Mouse (Mus musculus) kidney, adult 10 weeks (tissue): Measurements from ENCODE around the gene C87499. TPM values are rescaled to one million over a fixed set of nuclear protein-coding genes. Genes with fewer than 3 reads are reported as not detected.

Source experiments
- polyA plus RNA-seq: library from polyadenylated mRNA; stranded (reverse); fragments of 350-450 nt; fragmentation: Illumina TruSeq; extraction: RNeasy Lipid Tissue Mini Kit (QIAGEN cat#74804); gene quantifications from one replicate; pipeline ENCODE4 v1.2.3, GENCODE M21; 2014; ENCODE audit warnings: low read depth, low replicate concordance

Gene C87499
- not detected for polyA plus RNA-seq

DNA sequence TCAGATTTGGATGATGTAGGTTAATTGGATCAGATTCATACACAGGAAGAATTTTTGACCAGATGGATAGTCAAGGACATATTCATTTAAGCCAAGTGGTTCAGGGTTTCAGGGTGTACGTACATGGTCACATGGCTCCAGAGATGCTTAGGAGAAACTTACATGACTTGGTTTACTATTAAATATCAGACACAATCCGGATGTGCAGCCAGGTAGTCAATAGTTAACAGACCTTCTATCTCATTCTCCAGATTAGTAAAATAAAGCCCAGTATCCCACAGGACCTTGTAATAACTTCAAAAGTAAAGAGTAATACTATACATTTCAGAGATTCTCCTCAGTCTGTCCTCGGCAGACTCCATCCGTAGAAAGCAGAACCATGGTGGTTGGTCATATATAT, at the start of gene C87499:
TSS of gene C87499 (minus strand) at position 101 of the 400 bp plus-strand sequence.

DNA sequence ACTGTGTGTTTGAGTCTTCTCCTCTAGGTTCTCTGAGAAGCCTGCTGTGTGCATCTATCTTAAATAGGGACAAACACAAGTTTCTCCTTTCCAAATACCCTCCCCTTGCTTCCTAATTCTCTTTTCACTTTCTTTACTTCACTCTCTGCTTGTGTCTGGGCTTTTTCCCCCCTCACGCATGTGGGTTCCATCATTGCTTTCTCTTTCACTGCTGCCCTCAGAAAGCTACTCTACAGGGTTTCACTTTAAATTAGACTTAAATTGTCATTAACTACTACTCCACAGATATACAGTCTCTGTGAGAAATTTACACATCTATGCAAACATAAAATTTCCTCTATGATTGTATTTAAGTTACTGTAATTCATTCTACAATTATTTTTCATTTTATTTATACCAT, 49.6 kb upstream of the C87499 start, which contains the start of gene Ifna2:
TSS of gene Ifna2 (minus strand) at position 101 of the 400 bp plus-strand sequence.

DNA sequence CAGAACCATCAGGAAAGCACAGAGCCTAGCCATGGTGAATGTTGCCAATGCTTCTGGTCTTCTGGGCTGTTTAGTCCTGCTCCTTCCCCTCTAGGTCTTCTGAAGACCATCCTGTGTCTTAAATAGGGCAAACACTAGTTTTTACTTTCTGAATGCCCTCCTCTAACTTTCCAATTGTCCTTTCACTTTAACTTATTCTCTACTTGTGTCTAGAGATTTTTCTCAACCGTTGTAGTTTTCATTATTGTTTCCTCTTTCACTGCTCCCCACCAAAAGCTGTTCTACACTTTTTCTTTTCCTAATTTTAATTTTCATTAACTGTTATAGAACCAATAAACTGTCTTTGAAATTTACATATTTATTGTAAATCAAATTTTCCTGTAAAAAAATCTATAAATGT, 42.6 kb upstream of the C87499 start, which contains the start of gene Ifna16:
TSS of gene Ifna16 (minus strand) at position 101 of the 400 bp plus-strand sequence.

DNA sequence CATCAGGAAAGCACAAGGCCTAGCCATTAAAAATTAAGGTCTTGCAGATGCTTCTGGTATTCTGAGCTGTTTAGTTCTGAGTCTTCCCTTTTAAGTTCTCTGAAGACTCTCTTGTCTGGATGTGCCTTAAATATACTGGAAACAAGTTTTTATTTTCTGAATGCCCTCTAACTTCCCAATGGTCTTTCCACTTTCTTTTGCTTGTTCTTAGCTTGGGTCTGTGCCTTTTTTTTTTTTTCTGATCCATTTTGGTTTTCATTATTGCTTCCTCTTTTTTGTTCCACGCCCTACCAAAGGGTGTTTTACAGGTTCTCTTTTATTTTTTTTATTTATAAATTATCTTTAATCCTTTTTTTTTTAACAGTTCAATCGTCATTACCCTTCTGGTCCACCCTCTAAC, 10.1 kb upstream of the C87499 start, which contains the start of gene Ifna13:
TSS of gene Ifna13 (minus strand) at position 101 of the 400 bp plus-strand sequence.

DNA sequence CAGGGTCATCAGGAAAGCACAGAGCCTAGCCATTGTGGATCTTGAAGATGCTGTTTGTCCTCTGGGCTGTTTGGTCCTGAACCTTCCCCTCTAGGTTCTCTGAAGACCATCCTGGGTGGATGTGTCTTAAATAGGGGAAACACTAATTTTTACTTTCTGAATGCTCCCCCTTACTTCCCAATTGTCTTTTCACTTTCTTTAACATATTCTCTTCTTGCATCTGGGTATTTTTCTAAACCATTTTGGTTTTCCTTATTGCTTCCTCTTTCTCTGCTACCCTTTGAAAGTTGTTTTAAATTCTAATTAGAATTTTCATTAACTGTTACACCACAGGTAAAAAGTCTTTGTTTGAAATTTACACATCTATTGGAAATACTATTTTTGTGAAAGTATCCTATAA, 30.9 kb downstream of the C87499 start, which contains the start of gene Ifna12:
TSS of gene Ifna12 (minus strand) at position 101 of the 400 bp plus-strand sequence.

DNA sequence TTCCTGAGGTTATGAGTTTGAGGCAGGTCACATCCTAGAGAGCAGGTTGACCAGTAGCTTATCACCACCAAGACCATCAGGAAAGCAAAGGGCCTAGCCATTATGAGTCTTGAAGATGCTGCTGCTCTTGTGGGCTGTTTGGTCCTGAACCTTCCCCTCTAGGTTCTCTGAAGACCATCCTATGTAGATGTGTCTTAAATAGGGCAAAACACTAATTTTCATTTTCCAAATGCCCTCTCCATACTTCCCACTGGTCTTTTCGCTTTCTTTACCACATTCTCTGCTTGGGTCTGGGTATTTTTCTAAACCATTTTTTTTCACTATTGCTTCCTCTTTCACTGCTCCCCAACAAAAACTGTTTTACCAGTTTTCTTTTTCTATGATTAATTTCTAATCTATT, 41.9 kb downstream of the C87499 start, which contains the start of gene Ifna9:
TSS of gene Ifna9 (minus strand) at position 101 of the 400 bp plus-strand sequence.

Other genes with a start within 250 kb of the C87499 start
- 15.4 TPM for gene Hacd4, start 195.5 kb downstream of the C87499 start, polyA plus RNA-seq
- not detected for gene Ifnb1, start 111.6 kb downstream of the C87499 start, polyA plus RNA-seq
- not detected for gene Ifna15, start 76.2 kb downstream of the C87499 start, polyA plus RNA-seq
- not detected for gene Ifna14, start 62.6 kb downstream of the C87499 start, polyA plus RNA-seq
- not detected for gene Ifna9, start 42.0 kb downstream of the C87499 start, polyA plus RNA-seq
- not detected for gene Ifna12, start 31.0 kb downstream of the C87499 start, polyA plus RNA-seq
- not detected for gene Ifna13, start 10.0 kb upstream of the C87499 start, polyA plus RNA-seq
- gene Ifna16, start 42.5 kb upstream of the C87499 start, polyA plus RNA-seq: not detected
- not detected for gene Ifna2, start 49.5 kb upstream of the C87499 start, polyA plus RNA-seq
- not detected for gene Ifnab, start 56.9 kb upstream of the C87499 start, polyA plus RNA-seq
- not detected for gene Gm26566, start 87.4 kb upstream of the C87499 start, polyA plus RNA-seq
- 132 TPM for gene Klhl9, start 88.1 kb upstream of the C87499 start, polyA plus RNA-seq
- not detected for gene Gm13271, start 120.5 kb upstream of the C87499 start, polyA plus RNA-seq
- gene Gm13283, start 125.7 kb upstream of the C87499 start, polyA plus RNA-seq: not detected
- not detected for gene Gm13290, start 139.4 kb upstream of the C87499 start, polyA plus RNA-seq
- gene Gm13289, start 142.5 kb upstream of the C87499 start, polyA plus RNA-seq: not detected
- not detected for gene Gm13272, start 145.4 kb upstream of the C87499 start, polyA plus RNA-seq
- gene Ifnz, start 147.7 kb upstream of the C87499 start, polyA plus RNA-seq: not detected
- gene Gm13276, start 151.3 kb upstream of the C87499 start, polyA plus RNA-seq: not detected
- not detected for gene Gm13277, start 154.2 kb upstream of the C87499 start, polyA plus RNA-seq
- gene Gm13278, start 157.1 kb upstream of the C87499 start, polyA plus RNA-seq: not detected
- not detected for gene Gm13275, start 160.1 kb upstream of the C87499 start, polyA plus RNA-seq
- gene Gm13279, start 163.0 kb upstream of the C87499 start, polyA plus RNA-seq: not detected
- gene Gm13285, start 165.3 kb upstream of the C87499 start, polyA plus RNA-seq: not detected
- not detected for gene Gm13287, start 168.8 kb upstream of the C87499 start, polyA plus RNA-seq
- gene Gm13288, start 171.1 kb upstream of the C87499 start, polyA plus RNA-seq: not detected
- gene Ifna7, start 181.8 kb upstream of the C87499 start, polyA plus RNA-seq: not detected
- not detected for gene Ifna11, start 185.5 kb upstream of the C87499 start, polyA plus RNA-seq
- gene Ifna6, start 193.0 kb upstream of the C87499 start, polyA plus RNA-seq: not detected
- gene Ifna5, start 201.1 kb upstream of the C87499 start, polyA plus RNA-seq: not detected
- not detected for gene Ifna4, start 207.4 kb upstream of the C87499 start, polyA plus RNA-seq
- not detected for gene Ifna1, start 215.7 kb upstream of the C87499 start, polyA plus RNA-seq
- not detected for gene Ifne, start 245.8 kb upstream of the C87499 start, polyA plus RNA-seq